Mouse (Mus musculus) MEL (cell line): ENCODE results near the gene Ptprh. TPM values are rescaled to one million over a fixed set of nuclear protein-coding genes. Genes with fewer than 3 reads are reported as not detected.

Experiments
- DNase-seq: peaks from one replicate; pipeline ENCODE4 v3.0.0; 2011; ENCODE audit warnings: low read depth, low spot score
- H3K27ac ChIP-seq: 2 replicates; pipeline ENCODE4 v1.5.1; 2012; ENCODE audit warnings: low read depth, mild to moderate bottlenecking, control low read depth, low read length, moderate library complexity; ENCODE audit not compliant: control insufficient read depth
- H3K27me3 ChIP-seq, 2 experiments: fragments of 150-350 bp in 1 of 2; sonication (generic) in 1 of 2; 2 replicates each; pipeline ENCODE4 v1.6.1; 2012; ENCODE audit warnings: low read length in 2 of 2, mild to moderate bottlenecking in 2 of 2, improper control_type of control experiment in 1 of 2, moderate library complexity in 1 of 2; ENCODE audit not compliant: insufficient read depth in 2 of 2, control insufficient read depth in 1 of 2
- H3K36me3 ChIP-seq, 2 experiments: 2 replicates each; pipeline ENCODE4 v1.6.1; 2012 to 2014; ENCODE audit warnings: low read length in 2 of 2, improper control_type of control experiment in 1 of 2, inconsistent platforms in 1 of 2, mild to moderate bottlenecking in 1 of 2; ENCODE audit not compliant: insufficient read depth in 2 of 2, control insufficient read depth in 1 of 2
- H3K4me1 ChIP-seq, 2 experiments: fragments of 150-350 bp in 1 of 2; sonication (generic) in 1 of 2; 2 replicates each; pipeline ENCODE4 v1.6.1; 2012; ENCODE audit warnings: low read length in 2 of 2, improper control_type of control experiment in 1 of 2, mild to moderate bottlenecking in 1 of 2; ENCODE audit not compliant: insufficient read depth in 2 of 2, control insufficient read depth in 1 of 2
- H3K4me3 ChIP-seq, 2 experiments: fragments of 150-350 bp in 1 of 2; sonication (generic) in 1 of 2; 2 replicates each; pipeline ENCODE4 v1.5.1; 2012; ENCODE audit warnings: low read depth in 2 of 2, low read length in 2 of 2, mild to moderate bottlenecking in 2 of 2, moderate library complexity in 2 of 2, control low read depth in 1 of 2, improper control_type of control experiment in 1 of 2; ENCODE audit not compliant: control insufficient read depth in 1 of 2, insufficient read depth in 1 of 2
- H3K79me2 ChIP-seq: 2 replicates; pipeline ENCODE4 v1.6.1; 2012; ENCODE audit warnings: mild to moderate bottlenecking, low read length, moderate library complexity; ENCODE audit not compliant: control insufficient read depth, poor library complexity, insufficient read depth
- H3K9ac ChIP-seq: 2 replicates; pipeline ENCODE4 v1.6.1; 2012; ENCODE audit warnings: low read depth, mild to moderate bottlenecking, control low read depth, low read length, moderate library complexity; ENCODE audit not compliant: control insufficient read depth, poor library complexity, severe bottlenecking
- H3K9me3 ChIP-seq: fragments of 150-350 bp; sonication (generic); replicated peaks from 2 replicates; pipeline ENCODE4 v1.6.1; 2012; ENCODE audit warnings: mild to moderate bottlenecking, low read length, improper control_type of control experiment, moderate library complexity; ENCODE audit not compliant: insufficient read depth
- BHLHE40 ChIP-seq: IDR thresholded peaks from 2 replicates; pipeline ENCODE4 v1.6.1; 2012; ENCODE audit warnings: low read depth, mild to moderate bottlenecking, inconsistent platforms, low read length, improper control_type of control experiment, borderline replicate concordance
- CHD2 ChIP-seq: IDR thresholded peaks from 2 replicates; pipeline ENCODE4 v1.6.1; 2011; ENCODE audit warnings: low read length, improper control_type of control experiment
- EP300 ChIP-seq, 2 experiments: IDR thresholded peaks; 2 replicates each; pipeline ENCODE4 v1.6.1; 2011; ENCODE audit warnings: improper control_type of control experiment in 2 of 2, low read length in 2 of 2, low read depth in 1 of 2, mild to moderate bottlenecking in 1 of 2
- ETS1 ChIP-seq: IDR thresholded peaks from 2 replicates; pipeline ENCODE4 v1.6.1; 2012; ENCODE audit warnings: low read depth, mild to moderate bottlenecking, inconsistent platforms, low read length, improper control_type of control experiment, moderate library complexity
- GATA1 ChIP-seq: IDR thresholded peaks from 2 replicates; pipeline ENCODE4 v1.6.1; 2011; ENCODE audit warnings: low read depth, low read length, improper control_type of control experiment
- MAFK ChIP-seq: IDR thresholded peaks from 2 replicates; pipeline ENCODE4 v1.6.1; 2011; ENCODE audit warnings: low read depth, mild to moderate bottlenecking, low read length, improper control_type of control experiment, borderline replicate concordance
- MAX ChIP-seq: IDR thresholded peaks from 2 replicates; pipeline ENCODE4 v1.6.1; 2011; ENCODE audit warnings: low read length, improper control_type of control experiment
- MAZ ChIP-seq: IDR thresholded peaks from 2 replicates; pipeline ENCODE4 v1.6.1; 2012; ENCODE audit warnings: low read depth, mild to moderate bottlenecking, inconsistent platforms, low read length, improper control_type of control experiment
- MXI1 ChIP-seq: IDR thresholded peaks from 2 replicates; pipeline ENCODE4 v1.6.1; 2011; ENCODE audit warnings: mild to moderate bottlenecking, low read depth, low read length, improper control_type of control experiment
- MYC ChIP-seq: IDR thresholded peaks from 2 replicates; pipeline ENCODE4 v1.6.1; 2011; ENCODE audit warnings: low read depth, mild to moderate bottlenecking, low read length, improper control_type of control experiment, moderate library complexity
- POLR2AphosphoS2 ChIP-seq: IDR thresholded peaks from 2 replicates; pipeline ENCODE4 v1.6.1; 2011; ENCODE audit warnings: low read length, improper control_type of control experiment
- POLR2AphosphoS5 ChIP-seq: IDR thresholded peaks from 2 replicates; pipeline ENCODE4 v1.6.1; 2012; ENCODE audit warnings: low read depth, borderline replicate concordance, mild to moderate bottlenecking, inconsistent platforms, low read length, moderate library complexity, mixed read lengths
- RCOR1 ChIP-seq: IDR thresholded peaks from 2 replicates; pipeline ENCODE4 v1.6.1; 2012; ENCODE audit warnings: low read depth, mild to moderate bottlenecking, inconsistent platforms, low read length, improper control_type of control experiment
- SIN3A ChIP-seq: IDR thresholded peaks from 2 replicates; pipeline ENCODE4 v1.6.1; 2012; ENCODE audit warnings: low read length, improper control_type of control experiment, inconsistent platforms
- TAL1 ChIP-seq: IDR thresholded peaks from 2 replicates; pipeline ENCODE4 v1.6.1; 2012; ENCODE audit warnings: mild to moderate bottlenecking, inconsistent platforms, low read length, moderate library complexity, mixed read lengths
- TBP ChIP-seq: IDR thresholded peaks from 2 replicates; pipeline ENCODE4 v1.8.0; 2011; ENCODE audit warnings: low read depth, low read length, improper control_type of control experiment
- TCF12 ChIP-seq: IDR thresholded peaks from 2 replicates; pipeline ENCODE4 v1.6.1; 2014; ENCODE audit warnings: low read depth, mild to moderate bottlenecking, inconsistent platforms, low read length, improper control_type of control experiment, moderate library complexity
- UBTF ChIP-seq: IDR thresholded peaks from 2 replicates; pipeline ENCODE4 v1.6.1; 2012; ENCODE audit warnings: low read depth, mild to moderate bottlenecking, inconsistent platforms, low read length, improper control_type of control experiment, moderate library complexity, borderline replicate concordance; ENCODE audit not compliant: insufficient read depth
- polyA plus RNA-seq, 2 experiments: library from polyadenylated mRNA; stranded (reverse) in 1 of 2; unstranded in 1 of 2; fragments of >175 nt in 1 of 2; fragments of >200 nt in 1 of 2; gene quantifications; 2 replicates each; pipeline versions ENCODE4 v1.2.1 to v1.2.4; 2012; ENCODE audit warnings: low replicate concordance in 2 of 2, low read depth in 1 of 2; ENCODE audit not compliant: insufficient read length in 2 of 2, insufficient read depth in 1 of 2, missing spikeins in 1 of 2
- total RNA-seq: library from RNA; depleted of rRNA; stranded (reverse); fragments of 300-350 nt; gene quantifications from 2 replicates; pipeline ENCODE4 v1.2.3, GENCODE M21; 2012

The Ptprh gene
- total and polyA plus RNA-seq, 3 experiments = not detected

DNA sequence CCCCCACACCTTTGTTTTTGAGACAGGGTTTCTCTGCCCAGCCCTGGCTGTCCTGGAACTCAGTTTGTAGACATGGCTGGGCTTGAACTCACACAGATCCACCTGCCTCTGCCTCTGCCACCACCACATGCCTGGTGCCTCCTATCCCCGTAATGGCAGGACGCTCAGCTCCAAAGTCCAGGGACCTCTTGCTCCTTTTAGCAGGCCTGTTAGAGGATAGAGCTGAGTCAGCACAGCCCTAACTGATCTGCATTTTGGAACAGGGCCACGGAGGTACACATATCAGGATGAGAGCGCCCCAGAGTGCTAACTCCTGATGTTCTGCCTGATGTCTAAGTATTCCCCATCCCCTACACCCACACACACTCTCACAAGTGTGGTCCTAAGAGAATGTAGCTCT, 27.2 kb upstream of the Ptprh start, which contains the start of gene Tmem86b:
Tmem86b (minus strand) TSS at position 392 of the 400 bp plus-strand sequence.
- Histone ChIP-seq H3K27ac (peak within 1 kb of the TSS; percentile 82), H3K27me3 (no peaks in the 10 kb centered on the region), H3K36me3 (peaks cover 14 to 34% of the 10 kb centered on the region in 2 experiments), H3K9me3 (no peaks in the 10 kb centered on the region), H3K4me1 (peaks cover 8 to 30% of the 10 kb centered on the region in 2 experiments), H3K9ac (no peak within 1 kb of the TSS), H3K4me3 (no peak within 1 kb of the TSS), H3K79me2 (no peaks in the 10 kb centered on the region)
- peak; percentile 73 for DNase-seq
- TF ChIP-seq EP300 (IDR thresholded peaks at IDR 0.05; ENCODE audit: low read depth in 1 of 2, low read length in 2 of 2) (peak in 1 of 2 experiments; percentile 49; a peak in 1 of 4 replicates), GATA1 (peak; percentile 63), SIN3A (peak; percentile 28; the same call in 1 of the 2 replicates), UBTF (no peak), MAFK (peak; percentile 97), ETS1 (peak; percentile 48), TBP (no peak)

- H3K79me2 ChIP-seq = no peaks in the 10 kb centered on the region
- peak; percentile 90 for DNase-seq
- peak overlapping the region; percentile 82 for H3K27ac ChIP-seq
- peaks cover 8 to 33% of the 10 kb centered on the region in 2 experiments for H3K4me1 ChIP-seq
- no peak overlapping the region for H3K4me3 ChIP-seq
- no peaks in the 10 kb centered on the region for H3K9me3 ChIP-seq
- TF ChIP-seq MAZ = no peak
- TF ChIP-seq TCF12 = peak; percentile 98
- TF ChIP-seq RCOR1 = peak; percentile 80; the same call in 1 of the 2 replicates
- no peak for TF ChIP-seq MAX
- TF ChIP-seq ETS1 = peak; percentile 75
- no peak for TF ChIP-seq UBTF
- TF ChIP-seq POLR2AphosphoS5 = no peak
- TF ChIP-seq MYC = 0 out of 2 replicates have a peak, but pooled peaks have one; percentile 29
- TF ChIP-seq GATA1 = peak; percentile 98
- peak; percentile 99 for TF ChIP-seq TAL1
- 0 out of 2 replicates have a peak, but pooled peaks have one; percentile 25 for TF ChIP-seq MAFK
- peak; percentile 95 to 97 for TF ChIP-seq EP300 (IDR thresholded peaks at IDR 0.05; ENCODE audit: low read depth in 1 of 2, low read length in 2 of 2)
- peak; percentile 53; the same call in 1 of the 2 replicates for TF ChIP-seq POLR2AphosphoS2
- peak; percentile 48 for TF ChIP-seq SIN3A
- TF ChIP-seq BHLHE40 = peak; percentile 71; the same call in 1 of the 2 replicates
- TF ChIP-seq MXI1 = no peak
- TF ChIP-seq CHD2 = no peak
- TF ChIP-seq, all 39 proteins: peak for 11
- H3K27me3 ChIP-seq = no peaks in the 10 kb centered on the region
- H3K36me3 ChIP-seq = peaks cover 12 to 34% of the 10 kb centered on the region in 2 experiments
- no peak overlapping the region for H3K9ac ChIP-seq
These were observed 26.4 kb upstream of the Ptprh start for GRCm38 (mm10) chr7:4630198-4630597.
